Mouse (Mus musculus) brain, adult 2 months (tissue): Measurements from ENCODE around the gene Krt222.

Experiments used
- DNase-seq: peaks from one replicate; pipeline ENCODE4 v3.0.0; 2011; ENCODE audit warnings: low read depth, low spot score

Krt222 gene

DNA sequence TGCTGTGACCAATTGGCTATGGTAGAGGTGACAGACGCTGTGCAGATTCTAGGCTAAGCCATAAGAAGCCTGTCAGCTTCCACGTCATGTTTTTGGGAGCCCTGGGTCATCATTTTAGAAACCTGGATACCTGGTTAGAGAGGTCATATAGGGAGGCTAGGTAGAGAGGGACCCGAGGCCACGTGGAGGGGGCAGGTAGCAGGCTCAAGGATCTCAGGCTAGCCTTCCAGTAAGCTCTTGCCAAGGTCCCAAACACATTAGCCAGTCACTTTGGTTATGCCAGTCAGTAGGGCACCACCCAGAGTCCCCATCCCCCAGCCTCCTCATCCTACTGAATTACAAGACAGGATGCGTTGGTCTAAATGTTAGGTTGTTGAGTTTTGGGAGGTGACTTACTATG is 1.8 kb downstream of the Krt222 start:
- DNase-seq = peak; percentile 30

DNA sequence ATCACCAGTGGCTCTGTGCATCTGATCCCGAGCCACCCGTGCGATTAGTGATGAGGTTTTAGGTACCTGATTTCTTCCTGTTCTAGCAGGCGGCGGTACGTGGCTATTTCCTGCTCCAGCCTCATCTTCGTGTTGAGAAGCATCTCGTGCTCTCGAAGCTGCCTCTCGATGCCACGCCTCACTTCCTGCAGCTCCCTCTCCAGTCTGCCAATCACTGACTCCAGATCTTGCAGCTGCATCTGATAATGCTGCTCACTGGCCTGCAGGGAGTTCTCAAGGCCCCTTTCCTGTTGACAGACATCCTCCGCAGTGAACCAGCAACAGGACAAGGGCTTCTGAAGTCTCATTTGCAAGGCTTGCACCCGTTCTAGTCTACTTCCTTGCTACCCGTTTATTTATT is 5.4 kb downstream of the Krt222 start:
- peak; percentile 32 for DNase-seq

DNA sequence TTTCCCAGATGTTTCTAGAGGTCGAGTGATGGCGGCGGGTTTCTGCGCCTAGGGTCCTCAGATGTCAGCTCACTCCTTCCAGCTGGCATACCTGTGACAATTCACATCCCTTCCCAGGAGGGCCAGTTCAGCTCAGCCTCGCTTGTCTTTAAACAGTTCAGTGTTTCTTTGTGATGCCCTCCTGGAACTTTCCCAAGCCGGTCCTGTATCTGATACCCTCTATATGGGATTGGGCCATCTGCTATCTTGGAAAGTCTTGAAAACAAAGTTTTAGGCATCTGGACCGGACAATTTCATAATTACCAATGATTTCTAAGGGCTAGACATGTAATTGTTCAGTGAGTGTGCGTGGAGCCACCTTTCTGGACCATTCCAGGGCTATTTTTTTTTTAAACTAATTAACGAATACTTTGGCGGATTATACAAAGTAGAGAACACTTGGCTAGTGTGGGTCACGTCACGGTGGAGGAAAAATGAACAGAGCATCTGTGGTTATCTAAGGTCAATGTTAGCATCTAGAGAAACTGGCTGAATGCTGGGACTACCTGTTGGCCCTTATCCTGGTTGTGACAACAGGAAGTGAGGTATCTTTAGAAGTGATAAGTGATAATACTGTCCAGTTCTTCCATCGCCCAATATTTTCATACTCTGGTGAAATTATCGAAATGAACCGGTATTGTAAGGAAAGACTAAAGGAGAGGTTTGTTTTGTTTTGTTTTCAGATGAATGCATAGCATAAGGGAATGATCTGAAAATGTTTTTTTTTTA is 12.7 kb downstream of the Krt222 start:
- DNase-seq = no peak

DNA sequence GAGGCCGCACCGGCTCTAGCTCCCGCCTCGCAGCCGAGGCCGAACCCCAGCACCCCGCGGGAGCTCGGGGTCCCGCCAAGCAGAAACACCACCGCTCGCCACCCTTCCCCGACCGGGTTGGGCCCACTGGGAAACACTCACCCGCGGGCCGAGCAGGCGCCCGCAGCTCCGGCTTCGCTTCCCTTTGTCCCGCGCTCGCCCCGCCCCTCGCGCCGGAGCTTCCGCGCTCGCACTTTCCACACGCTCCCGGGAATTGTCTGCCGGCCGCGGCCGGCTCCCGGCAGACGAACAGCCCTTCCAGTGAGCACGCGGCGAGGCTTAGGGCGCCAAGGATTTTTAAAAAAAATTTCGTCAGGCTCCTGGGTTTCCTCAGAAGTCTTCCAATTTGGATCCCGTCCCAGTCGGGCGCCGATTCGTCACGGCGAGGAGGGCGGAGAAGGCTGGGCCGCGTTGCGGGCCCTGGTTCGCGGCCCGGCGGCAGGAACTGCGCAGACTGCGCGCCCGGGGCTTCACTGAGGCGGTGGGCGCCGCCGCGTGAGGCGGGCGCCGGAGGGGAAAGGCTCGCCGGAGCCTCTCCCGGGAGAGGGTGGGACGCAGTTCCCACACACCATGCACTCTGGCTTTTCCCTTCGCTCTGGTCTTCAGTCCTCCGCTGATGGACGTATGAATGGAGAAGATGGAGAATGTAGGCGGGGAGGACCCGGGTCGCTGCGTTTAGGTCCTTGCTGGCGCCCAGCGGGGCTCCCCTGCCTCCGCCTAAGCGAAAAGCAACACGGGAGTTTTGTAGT is 13.4 kb downstream of the Krt222 start, which contains the start of gene Smarce1:
Smarce1 (minus strand) TSS at position 757 of the 788 bp plus-strand sequence.
- DNase-seq = peak; percentile 88

DNA sequence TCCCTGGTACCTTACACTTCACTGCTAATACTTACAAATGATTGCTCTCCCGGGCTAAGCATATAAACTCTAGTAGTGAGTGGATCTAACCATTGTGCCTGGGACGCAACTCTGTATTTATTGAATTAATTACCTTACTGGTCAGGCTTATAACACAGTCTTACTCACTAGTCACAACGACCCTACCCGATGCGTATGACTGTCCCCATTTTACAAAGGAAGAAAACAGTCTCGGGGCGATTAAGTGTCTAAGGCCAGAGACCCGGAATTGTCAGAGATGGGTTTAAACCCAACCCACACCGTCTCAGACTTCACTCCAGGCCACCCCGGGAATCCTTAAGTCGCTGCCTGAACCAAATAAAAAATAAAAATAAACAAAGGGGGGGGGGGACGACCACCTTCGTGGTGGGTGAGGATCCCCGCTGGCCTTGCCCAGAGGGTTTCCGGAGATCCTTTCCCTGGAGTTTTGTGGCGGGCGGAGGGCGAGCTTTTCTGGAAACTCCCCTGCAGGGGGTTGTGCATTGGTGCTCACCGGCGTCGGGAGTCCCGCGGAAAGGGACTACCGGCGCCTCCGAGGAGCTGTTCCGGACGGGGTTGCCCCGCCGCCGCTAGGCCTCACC is 14.1 kb downstream of the Krt222 start:
- DNase-seq = no peak

DNA sequence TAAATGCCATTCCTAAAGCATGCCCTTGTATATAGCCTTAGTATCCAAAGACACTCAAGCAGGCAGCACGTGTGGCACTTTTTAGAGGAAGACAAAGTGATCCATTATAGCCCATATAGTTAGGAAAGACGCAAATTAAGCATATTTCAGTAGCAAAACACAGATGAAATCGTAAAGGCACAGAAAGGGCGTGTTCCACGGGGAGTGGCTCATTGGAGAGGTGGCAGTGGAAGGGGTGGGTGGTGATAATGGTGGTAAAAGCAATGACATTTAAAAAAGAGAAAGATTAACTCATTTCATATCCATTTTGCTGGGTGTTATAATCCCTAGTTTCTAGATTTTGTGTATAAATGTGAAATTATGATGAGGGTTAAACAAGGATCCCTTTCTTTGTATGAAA is 17.6 kb downstream of the Krt222 start:
- no peak for DNase-seq

DNA sequence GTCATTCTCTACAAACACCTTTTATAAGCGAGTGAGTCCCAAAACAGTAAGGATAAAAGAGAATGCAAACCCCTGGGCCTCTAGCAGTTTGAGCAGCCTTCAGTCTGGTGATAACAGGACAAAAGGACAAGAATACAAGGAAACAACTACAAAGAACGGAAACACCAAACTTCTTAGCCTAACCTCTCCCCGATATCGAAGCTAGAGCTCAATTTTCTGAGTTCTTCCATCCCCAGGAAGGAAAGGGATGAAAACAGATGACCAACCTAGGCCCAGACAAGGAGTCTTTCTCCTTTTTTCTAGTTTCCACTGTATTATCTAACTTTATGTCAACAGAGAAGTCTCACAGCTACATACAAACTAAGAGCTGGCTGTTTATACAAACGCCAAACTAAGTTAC is 20.6 kb downstream of the Krt222 start:
- DNase-seq = no peak

DNA sequence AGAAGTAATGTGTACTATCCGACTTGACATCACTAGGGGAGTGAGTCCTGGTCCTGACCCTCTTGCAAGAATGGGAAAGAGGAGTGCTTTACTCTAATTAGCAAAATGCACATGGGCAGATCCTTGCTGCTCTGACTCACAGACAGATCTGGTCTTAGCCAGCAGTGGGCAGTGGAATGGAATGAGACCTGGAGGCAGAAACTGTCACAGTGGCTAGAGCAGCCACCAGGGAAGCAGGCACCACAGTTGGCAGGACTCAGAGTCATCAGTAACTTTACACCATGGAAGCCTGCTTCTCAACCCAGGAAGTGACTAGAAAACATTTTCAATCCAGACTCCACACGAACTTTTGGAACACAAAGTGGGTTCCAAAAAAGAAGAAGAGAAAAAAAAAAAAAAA is 22.1 kb downstream of the Krt222 start:
- DNase-seq = no peak

DNA sequence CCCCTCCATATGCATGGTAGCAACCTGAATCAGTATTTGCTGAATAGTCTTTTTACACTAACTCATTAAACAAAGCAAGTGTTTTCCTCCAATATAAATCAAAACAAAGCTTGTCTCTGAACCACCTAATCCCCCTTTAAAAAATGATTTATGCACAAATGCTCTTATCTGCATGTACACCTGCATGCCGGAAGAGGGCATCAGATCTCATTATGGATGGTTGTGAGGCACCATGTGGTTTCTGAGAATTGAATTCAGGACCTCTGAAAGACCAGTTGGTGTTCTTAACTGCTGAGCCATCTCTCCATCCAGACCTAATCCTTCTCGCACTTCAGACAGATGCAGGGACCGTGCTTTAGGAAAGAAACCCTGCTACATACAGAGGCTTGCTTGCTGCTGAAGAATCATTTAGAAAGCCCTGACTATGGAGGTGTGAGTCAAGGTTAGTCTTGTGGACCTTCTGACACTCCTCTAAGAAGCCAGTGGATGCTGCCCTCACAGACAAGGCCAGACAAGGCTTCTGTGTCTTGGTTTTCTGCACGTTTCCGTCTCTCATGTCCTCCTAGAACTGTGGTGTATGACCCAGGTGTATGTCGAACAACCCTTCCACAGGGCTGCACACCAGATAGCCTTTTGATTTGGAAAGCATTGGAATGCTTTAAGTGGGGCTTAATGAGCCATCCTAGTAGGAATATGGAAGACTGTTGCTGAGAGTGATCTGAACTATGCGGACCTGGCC is 26.5 kb downstream of the Krt222 start:
- DNase-seq = no peak

DNA sequence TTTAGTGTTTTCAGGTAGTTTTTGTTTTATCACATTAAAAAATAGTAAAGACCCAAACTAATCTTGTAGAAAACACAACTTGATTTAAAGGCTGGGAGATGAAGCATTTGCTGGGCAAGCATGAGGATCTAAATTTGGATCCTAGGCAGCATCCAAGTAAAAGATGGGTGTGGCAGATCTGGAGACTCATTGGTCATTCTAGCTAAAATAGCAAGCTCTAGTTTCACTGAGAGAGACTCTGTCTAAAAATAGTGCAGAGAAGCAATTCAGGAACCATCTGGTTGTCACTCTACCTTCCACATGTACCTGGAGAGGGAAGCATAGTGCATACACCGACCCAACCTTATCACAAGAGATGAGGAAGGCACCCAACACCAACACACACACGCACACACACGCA is 27.7 kb downstream of the Krt222 start:
- peak; percentile 79 for DNase-seq

DNA sequence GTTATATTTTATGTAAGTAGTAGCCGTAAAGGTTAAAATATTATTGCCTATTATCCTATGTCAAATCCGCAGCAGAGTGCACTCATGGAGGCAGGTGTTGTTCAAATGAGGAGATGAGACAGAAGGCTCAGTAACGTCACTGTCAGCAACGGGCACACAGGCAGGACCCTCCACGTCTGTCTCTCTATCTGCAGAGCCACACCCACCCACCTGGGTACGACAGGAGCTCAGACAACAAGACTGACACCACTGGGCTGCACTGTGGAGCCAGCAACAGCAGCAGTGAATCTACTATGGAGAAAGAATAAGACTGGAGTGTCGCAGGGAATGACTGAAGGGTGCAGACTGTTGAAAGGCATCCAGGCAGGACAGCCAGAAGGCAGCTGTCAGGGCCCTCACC is 31.2 kb downstream of the Krt222 start:
- no peak for DNase-seq

DNA sequence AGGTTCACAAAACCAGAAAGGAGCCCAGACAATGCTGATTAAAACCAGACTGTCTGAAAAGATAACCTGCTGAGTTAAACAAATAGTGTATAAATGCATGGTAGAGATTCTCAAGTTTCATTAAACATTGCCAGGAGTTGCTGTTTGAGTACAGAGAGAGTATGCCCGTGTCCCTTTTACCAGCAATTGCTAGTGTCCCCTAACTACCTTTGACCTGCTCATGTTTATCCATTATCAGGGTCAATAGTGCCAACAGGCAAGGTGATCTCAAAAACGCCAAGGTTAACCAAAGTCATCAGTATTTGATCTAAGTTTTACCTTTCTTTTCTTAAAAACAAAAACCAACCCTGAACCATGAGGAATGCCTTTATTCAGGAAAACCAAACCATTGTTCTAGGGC is 31.9 kb downstream of the Krt222 start:
- DNase-seq = no peak

DNA sequence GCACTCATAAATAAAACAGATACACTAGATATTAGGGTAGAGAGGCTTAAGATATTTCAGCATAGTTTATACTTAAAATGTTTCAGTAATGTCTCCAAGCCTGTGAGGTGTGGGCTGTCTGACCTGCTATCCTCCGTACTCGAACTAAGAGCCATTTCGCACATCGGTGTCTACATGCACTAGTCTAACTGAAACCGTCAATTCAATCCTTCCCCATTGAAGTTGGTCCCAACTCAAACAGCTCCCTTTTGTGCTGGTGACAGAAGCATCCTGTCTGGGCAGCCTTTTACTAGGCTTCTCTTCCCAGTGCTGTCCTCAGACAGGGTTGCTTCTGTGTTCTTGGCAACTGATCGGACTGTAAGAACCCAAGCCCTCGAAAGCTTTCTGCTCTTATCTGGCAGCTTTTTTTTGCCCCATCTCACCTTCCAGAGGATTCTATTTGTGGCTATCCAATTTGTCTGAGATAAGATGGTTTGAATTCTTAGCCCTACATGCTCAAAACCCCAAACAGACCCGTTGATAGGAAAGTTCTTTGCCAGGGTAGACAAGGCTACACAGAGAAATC is 35.7 kb downstream of the Krt222 start:
- DNase-seq = no peak

DNA sequence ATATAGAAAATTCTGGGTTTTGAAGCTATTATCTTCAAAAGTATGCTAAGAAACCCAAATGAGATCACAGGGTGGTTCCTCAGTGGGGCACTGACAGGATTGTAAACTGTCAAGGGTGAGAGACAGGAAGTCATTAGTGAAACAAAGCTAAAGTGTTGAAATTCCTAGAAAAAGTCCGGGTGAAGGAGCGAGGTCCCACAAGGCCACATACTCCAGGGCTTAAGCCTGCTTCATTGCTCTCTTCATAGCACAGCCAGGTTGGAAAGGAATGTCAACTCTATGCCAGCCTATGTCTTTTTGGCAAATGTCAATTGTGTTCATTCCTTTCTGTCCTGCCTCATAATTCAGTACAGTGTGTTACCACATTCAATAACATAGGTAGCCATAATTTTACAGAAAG is 36.4 kb downstream of the Krt222 start:
- DNase-seq = no peak

DNA sequence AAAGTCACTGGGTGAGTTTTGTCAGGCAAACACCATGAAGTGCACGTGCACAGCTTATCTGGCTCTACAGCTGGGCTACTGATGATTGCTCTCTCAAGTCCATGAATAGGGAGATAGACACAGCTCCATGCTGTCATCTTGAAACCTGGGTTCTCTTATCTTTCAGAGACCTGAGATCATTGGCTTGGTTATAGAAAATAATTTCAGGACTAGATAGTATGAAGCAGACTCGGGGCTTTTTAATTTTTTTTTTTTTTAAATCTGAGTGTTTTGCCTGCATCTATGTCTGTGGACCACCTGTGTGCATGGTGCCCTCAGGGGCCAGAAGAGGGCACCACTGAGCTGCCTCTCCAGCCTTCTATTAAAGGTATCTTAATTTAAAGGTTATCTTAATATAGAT is 36.9 kb downstream of the Krt222 start:
- no peak for DNase-seq

DNA sequence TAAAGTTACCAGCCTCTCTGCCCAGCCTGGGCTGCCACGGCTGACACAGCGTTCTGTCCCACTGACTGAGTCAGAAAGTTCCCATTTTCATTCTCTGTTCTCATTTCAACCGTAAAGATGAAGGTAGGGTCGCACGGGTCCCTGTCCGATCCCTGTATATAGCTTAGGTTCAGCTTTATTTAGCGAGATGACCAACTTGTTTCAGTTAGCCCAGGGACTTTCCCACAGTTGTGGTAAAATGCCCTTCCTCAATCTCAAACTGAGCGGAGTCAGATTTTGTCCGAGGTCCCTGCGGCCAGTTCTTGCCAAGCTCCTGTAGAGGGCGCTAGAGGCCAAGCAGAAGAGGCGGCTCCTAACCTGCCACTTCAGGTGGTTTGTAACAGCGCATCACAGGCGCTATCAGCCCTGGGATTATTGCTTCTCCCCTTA is 54.7 kb downstream of the Krt222 start:
- DNase-seq = peak; percentile 74

DNA sequence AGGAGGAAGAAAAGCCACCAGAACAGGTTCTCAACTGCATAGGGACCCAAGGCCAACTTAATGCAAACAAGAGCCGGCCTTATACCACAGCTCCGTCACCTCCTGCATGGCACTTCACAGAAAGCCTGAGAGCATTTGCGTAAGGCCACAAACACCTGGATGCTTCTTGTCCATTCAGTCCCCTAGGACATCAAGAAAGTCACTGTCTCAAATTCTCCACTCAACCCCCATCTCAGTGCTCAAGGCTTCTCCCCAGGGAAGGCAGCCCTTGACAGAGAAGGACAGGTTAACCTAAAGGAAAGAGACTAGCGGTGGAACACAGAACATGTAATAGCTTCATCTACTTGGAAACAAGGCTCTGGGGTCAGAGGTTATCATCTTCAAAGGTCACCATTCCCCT is 56.5 kb downstream of the Krt222 start:
- DNase-seq = no peak

DNA sequence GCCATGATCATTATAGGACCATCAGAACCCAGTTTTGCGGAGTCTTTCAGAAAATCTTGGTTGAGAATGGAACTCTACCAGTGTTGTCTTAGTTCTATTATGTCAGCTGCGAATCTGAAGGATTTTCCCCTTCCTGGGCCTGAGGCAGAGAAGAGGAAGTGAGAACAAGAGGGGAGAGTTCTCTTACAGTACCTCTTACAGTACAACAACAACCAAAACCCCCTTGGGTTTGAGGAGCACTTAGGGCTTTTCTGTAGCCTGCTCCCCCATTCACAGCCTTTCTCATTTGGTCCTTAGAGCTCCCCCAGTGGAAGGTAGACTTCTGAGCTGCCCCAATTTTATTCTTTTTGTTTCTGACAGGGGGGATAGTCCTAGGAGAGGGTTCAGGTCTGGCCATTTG is 57.0 kb downstream of the Krt222 start:
- no peak for DNase-seq
